Mouse (Mus musculus) adipose tissue, adult 10 weeks (tissue): Measurements from ENCODE around the gene Spem1. TPM values are rescaled to one million over a fixed set of nuclear protein-coding genes. Genes with fewer than 3 reads are reported as not detected.

Experiments used
- polyA plus RNA-seq: library from polyadenylated mRNA; stranded (reverse); fragments of 350-450 nt; fragmentation: Illumina TruSeq; extraction: RNeasy Lipid Tissue Mini Kit (QIAGEN cat#74804); gene quantifications from one replicate; pipeline ENCODE4 v1.2.3, GENCODE M21; 2014; ENCODE audit warnings: low read depth, low replicate concordance

Gene Spem1
- polyA plus RNA-seq: 23.3 TPM

GRCm38 (mm10) chr11:69822080-69822479 is at the start of gene Spem1:
Gene Spem1 (minus strand): TSS chr11:69822180.

GRCm38 (mm10) chr11:69858113-69858998 is 36.4 kb upstream of the Spem1 start, which contains the start of gene Tnk1:
Gene Tnk1 (minus strand): TSS chr11:69858730.

GRCm38 (mm10) chr11:69846198-69846680 is 24.3 kb upstream of the Spem1 start, which contains the start of gene Plscr3:
Gene Plscr3 (plus strand): TSS chr11:69846376.

GRCm38 (mm10) chr11:69837952-69838713 is 16.2 kb upstream of the Spem1 start, which contains the start of gene Tmem256:
Gene Tmem256 (plus strand): TSS chr11:69838514.

GRCm38 (mm10) chr11:69837604-69837951 is 15.6 kb upstream of the Spem1 start, which contains the start of gene Nlgn2:
Gene Nlgn2 (minus strand): TSS chr11:69837784.

GRCm38 (mm10) chr11:69818365-69818764 is 3.6 kb downstream of the Spem1 start, which contains the start of gene Spem2:
Gene Spem2 (minus strand): TSS chr11:69818465.

GRCm38 (mm10) chr11:69815155-69815554 is 6.8 kb downstream of the Spem1 start, which contains the start of gene Gm39566:
Gene Gm39566 (minus strand): TSS chr11:69815298.

GRCm38 (mm10) chr11:69804972-69805909 is 16.7 kb downstream of the Spem1 start, which contains the start of gene Tmem102:
Gene Tmem102 (minus strand): TSS chr11:69805624.

GRCm38 (mm10) chr11:69801379-69801977 is 20.5 kb downstream of the Spem1 start, which contains the start of gene Fgf11:
Gene Fgf11 (minus strand): TSS chr11:69801857.

GRCm38 (mm10) chr11:69795168-69795982 is 26.6 kb downstream of the Spem1 start, which contains the start of gene Chrnb1:
Gene Chrnb1 (minus strand): TSS chr11:69795943.

Other genes starting within 250 kb of the Spem1 start
- 9.2 TPM for gene Wrap53, start 241.9 kb downstream of the Spem1 start, polyA plus RNA-seq
- gene Trp53, start 241.8 kb downstream of the Spem1 start, polyA plus RNA-seq: 35.1 TPM
- 14.8 TPM for gene Atp1b2, start 216.2 kb downstream of the Spem1 start, polyA plus RNA-seq
- not detected for gene Shbg, start 204.3 kb downstream of the Spem1 start, polyA plus RNA-seq
- 16.0 TPM for gene Sat2, start 200.2 kb downstream of the Spem1 start, polyA plus RNA-seq
- gene Fxr2, start 189.2 kb downstream of the Spem1 start, polyA plus RNA-seq: 64.4 TPM
- gene Sox15, start 166.9 kb downstream of the Spem1 start, polyA plus RNA-seq: 0.92 TPM
- 89.0 TPM for gene Mpdu1, start 159.5 kb downstream of the Spem1 start, polyA plus RNA-seq
- 45.6 TPM for gene Cd68, start 156.0 kb downstream of the Spem1 start, polyA plus RNA-seq
- gene Eif4a1, start 149.8 kb downstream of the Spem1 start, polyA plus RNA-seq: 395 TPM
- 67.4 TPM for gene Senp3, start 140.1 kb downstream of the Spem1 start, polyA plus RNA-seq
- gene Tnfsf13, start 136.4 kb downstream of the Spem1 start, polyA plus RNA-seq: 5.4 TPM
- gene Tnfsf12, start 126.3 kb downstream of the Spem1 start, polyA plus RNA-seq: 19.2 TPM
- 8.1 TPM for gene Tnfsfm13, start 126.1 kb downstream of the Spem1 start, polyA plus RNA-seq
- 43.9 TPM for gene Polr2a, start 63.5 kb downstream of the Spem1 start, polyA plus RNA-seq
- gene Slc35g3, start 60.2 kb downstream of the Spem1 start, polyA plus RNA-seq: 1.5 TPM
- gene Zbtb4, start 56.3 kb downstream of the Spem1 start, polyA plus RNA-seq: 28.9 TPM
- 8.3 TPM for gene Chrnb1, start 26.2 kb downstream of the Spem1 start, polyA plus RNA-seq
- gene Fgf11, start 20.3 kb downstream of the Spem1 start, polyA plus RNA-seq: 8.7 TPM
- 13.6 TPM for gene Tmem102, start 16.6 kb downstream of the Spem1 start, polyA plus RNA-seq
- 2.2 TPM for gene Gm39566, start 6.9 kb downstream of the Spem1 start, polyA plus RNA-seq
- 14.1 TPM for gene Spem2, start 3.7 kb downstream of the Spem1 start, polyA plus RNA-seq
- 19.0 TPM for gene Nlgn2, start 15.6 kb upstream of the Spem1 start, polyA plus RNA-seq
- gene Tmem256, start 16.3 kb upstream of the Spem1 start, polyA plus RNA-seq: 183 TPM
- gene Plscr3, start 24.2 kb upstream of the Spem1 start, polyA plus RNA-seq: 31.1 TPM
- 23.7 TPM for gene Tnk1, start 36.5 kb upstream of the Spem1 start, polyA plus RNA-seq
- not detected for gene Tmem95, start 55.8 kb upstream of the Spem1 start, polyA plus RNA-seq
- 9.4 TPM for gene Kctd11, start 59.2 kb upstream of the Spem1 start, polyA plus RNA-seq
- gene Acap1, start 73.4 kb upstream of the Spem1 start, polyA plus RNA-seq: 43.9 TPM
- 14.3 TPM for gene 2810408A11Rik, start 78.8 kb upstream of the Spem1 start, polyA plus RNA-seq
- 35.5 TPM for gene Neurl4, start 78.9 kb upstream of the Spem1 start, polyA plus RNA-seq
- gene Gps2, start 91.7 kb upstream of the Spem1 start, polyA plus RNA-seq: 47.7 TPM
- 484 TPM for gene Eif5a, start 99.8 kb upstream of the Spem1 start, polyA plus RNA-seq
- gene Ybx2, start 113.6 kb upstream of the Spem1 start, polyA plus RNA-seq: 58.7 TPM
- gene Slc2a4, start 126.0 kb upstream of the Spem1 start, polyA plus RNA-seq: 63.7 TPM
- 115 TPM for gene Cldn7, start 142.6 kb upstream of the Spem1 start, polyA plus RNA-seq
- 98.8 TPM for gene Ctdnep1, start 159.0 kb upstream of the Spem1 start, polyA plus RNA-seq
- 43.3 TPM for gene Elp5, start 160.3 kb upstream of the Spem1 start, polyA plus RNA-seq
- 520 TPM for gene Gabarap, start 169.0 kb upstream of the Spem1 start, polyA plus RNA-seq
- 39.7 TPM for gene Phf23, start 173.6 kb upstream of the Spem1 start, polyA plus RNA-seq
- 20.8 TPM for gene Dvl2, start 178.4 kb upstream of the Spem1 start, polyA plus RNA-seq
- gene Acadvl, start 193.2 kb upstream of the Spem1 start, polyA plus RNA-seq: 83.9 TPM
- gene Dlg4, start 194.8 kb upstream of the Spem1 start, polyA plus RNA-seq: 12.7 TPM
- gene Asgr1, start 231.9 kb upstream of the Spem1 start, polyA plus RNA-seq: not detected